Comparison of ENCODE assay signal across 20 mouse cellular contexts in genomic region chr11:31684913-31685567, GRCm38 (mm10). TPM values are rescaled to one million over a fixed set of nuclear protein-coding genes. Genes with fewer than 3 reads are reported as not detected.
DNase-seq lines count a peak whose midpoint lies in the region; ATAC-seq and TF ChIP-seq lines count a peak whose summit lies in the region.
"Had no signal": no experiment of that assay in that cellular context is flagged by ENCODE, and none has a peak within 500 bp of the region (broad histone marks: within the 10 kb centered on the region; RNA-seq: fewer than 3 reads in every experiment).

No protein-coding gene starts in this region.

- ATAC-seq in intestine, embryonic 15.5 days = no peak
- ATAC-seq: forebrain, embryonic 14.5 days; midbrain, embryonic 13.5 days had no signal

- H3K27me3 ChIP-seq in kidney, adult 2 months (replicated peaks; ENCODE audit: control insufficient read depth, insufficient read depth, low read length) = no peaks in the 10 kb centered on the region
- H3K27me3 ChIP-seq in intestine, embryonic 15.5 days (replicated peaks) = no peaks in the 10 kb centered on the region
- H3K27me3 ChIP-seq: midbrain, embryonic 13.5 days had no signal

- TF ChIP-seq CTCF in left cerebral cortex, adult 2 months (IDR thresholded peaks at IDR 0.05) = no peak
- no peak for TF ChIP-seq CTCF in kidney, adult 2 months (conservative IDR thresholded peaks at IDR 0.05; ENCODE audit: insufficient read depth, insufficient read length, low read depth, low read length)

- no peak for DNase-seq in left cerebral cortex, adult 2 months (ENCODE audit: extremely low spot score in 1 of 2, low spot score in 2 of 2)
- no peak for DNase-seq in left cerebral cortex, postnatal 36 days (ENCODE audit: low spot score in 2 of 2)
- DNase-seq in kidney, adult 2 months = peak; percentile 62
- peak; percentile 54 for DNase-seq in kidney, postnatal 36 days
- DNase-seq in retina, postnatal 1 day = no peak
- DNase-seq in gastrocnemius, postnatal 36 days = no peak
- no peak for DNase-seq in left cerebral cortex, postnatal 25 days (ENCODE audit: low spot score in 2 of 2)
- DNase-seq: adrenal gland, adult 2 months; B cell, adult 2 months; cerebellum, adult 18-20 months; heart, postnatal 4 days; left cerebral cortex, postnatal 4 days; lung, adult 2 months; thymus, postnatal 4 days had no signal

- no peak overlapping the region for H3K4me3 ChIP-seq in left cerebral cortex, adult 2 months
- no peak overlapping the region for H3K4me3 ChIP-seq in kidney, adult 2 months (ENCODE audit: insufficient read depth, low read depth, low read length)
- no peak overlapping the region for H3K4me3 ChIP-seq in intestine, embryonic 15.5 days (replicated peaks)
- H3K4me3 ChIP-seq: midbrain, embryonic 13.5 days had no signal

- H3K9me3 ChIP-seq in intestine, embryonic 15.5 days = no peaks in the 10 kb centered on the region
- H3K9me3 ChIP-seq: midbrain, embryonic 13.5 days had no signal

- peak overlapping the region; percentile 82 for H3K27ac ChIP-seq in left cerebral cortex, adult 2 months
- peak overlapping the region; percentile 33; the same call in 1 of the 2 replicates for H3K27ac ChIP-seq in kidney, adult 2 months (ENCODE audit: insufficient read depth, low read depth, low read length)
- no peak overlapping the region for H3K27ac ChIP-seq in intestine, embryonic 15.5 days
- H3K27ac ChIP-seq: macrophage; midbrain, embryonic 13.5 days; stomach, postnatal 0 days had no signal

- H3K9ac ChIP-seq in intestine, embryonic 15.5 days = no peak overlapping the region
- H3K9ac ChIP-seq: midbrain, embryonic 13.5 days had no signal

- intact Hi-C loops in left cerebral cortex, adult 2 months (cut with DNase I) = loop anchor here (1.0 to 2.0 kb wide), 3 partner anchors 60 to 131 kb away; no protein-coding TSS in a partner anchor
- intact Hi-C loops in left cerebral cortex, postnatal 36 days (cut with DNase I) = loop anchor here (5.0 kb wide), 2 partner anchors 67 to 87 kb away; no protein-coding TSS in a partner anchor
- intact Hi-C loops in gastrocnemius, postnatal 36 days (cut with DNase I) = loop anchor here (5.0 kb wide), 1 partner anchor 82 kb away; no protein-coding TSS in a partner anchor
- intact Hi-C loops in left cerebral cortex, postnatal 25 days (cut with DNase I) = loop anchor here (2.0 kb wide), 2 partner anchors 60 to 68 kb away; no protein-coding TSS in a partner anchor

- H3K4me2 ChIP-seq in intestine, embryonic 15.5 days (replicated peaks) = no peak overlapping the region
- H3K4me2 ChIP-seq: heart, embryonic 11.5 days; midbrain, embryonic 13.5 days had no signal

- 59% methylated on average over 9 of the region's 9 CpGs for WGBS in kidney, adult 2 months
- WGBS in intestine, embryonic 15.5 days = 79% methylated on average over 9 of the region's 9 CpGs

- H3K4me1 ChIP-seq in kidney, adult 2 months (ENCODE audit: control insufficient read depth, insufficient read depth, low read length) = peaks cover 8% of the 10 kb centered on the region; the same call in 1 of the 2 replicates
- no peaks in the 10 kb centered on the region for H3K4me1 ChIP-seq in intestine, embryonic 15.5 days (replicated peaks)
- H3K4me1 ChIP-seq: midbrain, embryonic 13.5 days had no signal

- no peak for TF ChIP-seq POLR2A in kidney, adult 2 months (IDR thresholded peaks at IDR 0.05; ENCODE audit: low read depth, low read length)

- H3K36me3 ChIP-seq in kidney, adult 2 months (ENCODE audit: control insufficient read depth, insufficient read depth, low read length) = no peaks in the 10 kb centered on the region
- no peaks in the 10 kb centered on the region for H3K36me3 ChIP-seq in intestine, embryonic 15.5 days
- H3K36me3 ChIP-seq: midbrain, embryonic 13.5 days had no signal

RNA-seq across cellular contexts. Expression of gene Bod1, which starts 13.4 kb away (rescaled TPM):
- 100 to 1,000 TPM; 100 to 101 TPM for total RNA-seq in left cerebral cortex, adult 2 months (2021)
- total RNA-seq in left cerebral cortex, postnatal 36 days (2021) = 100 to 1,000 TPM in 1 of 2 experiments, 10 to 100 TPM in 1; 97.5 to 110 TPM
- polyA plus RNA-seq in kidney, adult 2 months (2012; rRNA removed) = 131 and 137 TPM in 2 replicates
- 68.2 and 69.5 TPM in 2 replicates for polyA plus RNA-seq in intestine, embryonic 15.5 days (2015; fragmentation: Nextera tagmentation; extraction: Ambion mirVana)
- total RNA-seq in gastrocnemius, postnatal 36 days (2021) = 100 to 1,000 TPM; 131 to 146 TPM
- total RNA-seq in left cerebral cortex, postnatal 25 days (2021) = 10 to 100 TPM; 94.2 to 95.8 TPM

Comparison
In these comparisons a context has a peak if more than half of its experiments do, and no peak if none do; other contexts are left out.
1. DNase-seq: peak in kidney, adult 2 months (single experiment) and kidney, postnatal 36 days (2 of 2); none in left cerebral cortex, adult 2 months (0 of 2), left cerebral cortex, postnatal 36 days (0 of 2), retina, postnatal 1 day (single experiment), gastrocnemius, postnatal 36 days (0 of 2) and left cerebral cortex, postnatal 25 days (0 of 2).